ENCODE assay signal across 8 mouse cellular contexts in the genomic region with DNA sequence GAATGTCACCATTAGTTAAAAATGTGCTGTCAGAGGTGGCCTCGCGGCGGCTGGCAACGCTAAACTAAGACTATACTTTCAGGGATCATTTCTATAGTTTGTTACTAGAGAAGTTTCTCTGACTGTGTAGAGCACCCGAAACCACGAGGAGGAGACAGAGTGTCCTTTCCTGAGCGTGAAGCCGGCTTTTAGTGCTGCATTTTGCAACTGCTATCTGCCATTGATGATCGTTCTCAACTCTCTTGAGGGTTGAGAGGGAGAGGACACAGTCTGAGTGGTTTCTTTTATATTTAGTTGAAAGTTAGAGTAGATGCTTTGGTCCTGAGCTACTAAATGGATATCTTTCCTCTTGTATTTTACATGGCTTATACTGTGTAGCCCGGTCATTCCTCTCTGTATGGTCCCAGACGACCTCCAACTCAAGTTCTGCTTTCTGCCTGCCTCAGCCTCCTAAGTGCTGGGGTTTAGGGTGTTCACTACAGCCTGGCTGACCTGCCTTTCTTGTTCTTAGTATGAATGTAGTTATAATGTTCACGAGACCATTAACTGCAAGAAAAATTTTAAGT. TPM values are rescaled to one million over a fixed set of nuclear protein-coding genes. Genes with fewer than 3 reads are reported as not detected.
DNase-seq lines count a peak whose midpoint lies in the region; ATAC-seq and TF ChIP-seq lines count a peak whose summit lies in the region.

No protein-coding gene starts in this region.

- peaks cover 13% of the 10 kb centered on the region for H3K4me1 ChIP-seq in hindbrain, embryonic 13.5 days (replicated peaks)

- H3K4me2 ChIP-seq in hindbrain, embryonic 13.5 days = peak overlapping the region; percentile 73

- peak overlapping the region; percentile 55 for H3K9ac ChIP-seq in hindbrain, embryonic 13.5 days

- no peaks in the 10 kb centered on the region for H3K9me3 ChIP-seq in hindbrain, embryonic 13.5 days

- peak overlapping the region; percentile 73 for H3K4me3 ChIP-seq in hindbrain, embryonic 13.5 days
- H3K4me3 ChIP-seq in left cerebral cortex, adult 2 months = peak overlapping the region; percentile 22

- intact Hi-C loops in left cerebral cortex, adult 2 months (cut with DNase I) = loop anchor here (1.0 to 2.0 kb wide), 2 partner anchors 44 to 90 kb away; a partner anchor contains a TSS

- no peaks in the 10 kb centered on the region for H3K27me3 ChIP-seq in hindbrain, embryonic 13.5 days

- ATAC-seq in hindbrain, embryonic 13.5 days (ENCODE audit: low FRiP score) = peak; percentile 76
- peak; percentile 61 for ATAC-seq in megakaryocyte, adult 5-6 weeks (ENCODE audit: poor library complexity, severe bottlenecking)

- WGBS in hindbrain, embryonic 13.5 days = under 1% methylated on average over 12 of the region's 12 CpGs

- H3K27ac ChIP-seq in hindbrain, embryonic 13.5 days = peak overlapping the region; percentile 94
- H3K27ac ChIP-seq in left cerebral cortex, adult 2 months = peak overlapping the region; percentile 55

- TF ChIP-seq CTCF in left cerebral cortex, adult 2 months (IDR thresholded peaks at IDR 0.05) = no peak; the same call in none of the 2 replicates

- peak; percentile 95 for DNase-seq in NIH3T3 (ENCODE audit: low read depth)
- peak; percentile 32 for DNase-seq in cerebellum, adult 9-11 months
- peak; percentile 29 to 43 for DNase-seq in frontal cortex, postnatal 14 days (ENCODE audit: low spot score in 2 of 2)
- DNase-seq in left cerebral cortex, adult 2 months (ENCODE audit: extremely low spot score in 1 of 2, low spot score in 2 of 2) = peak; percentile 37 to 38
- DNase-seq in right cerebral cortex, adult 2 months (ENCODE audit: low spot score in 2 of 2) = peak; percentile 47 to 55
- peak; percentile 40 to 67 for DNase-seq in urinary bladder, postnatal 4 days (ENCODE audit: low spot score in 2 of 2)

- peaks cover 13% of the 10 kb centered on the region for H3K36me3 ChIP-seq in hindbrain, embryonic 13.5 days

RNA-seq across cellular contexts. Expression of a gene that starts 0.6 kb away (rescaled TPM):
- 102 and 105 TPM in 2 replicates for polyA plus RNA-seq in hindbrain, embryonic 13.5 days (2015; fragmentation: Nextera tagmentation; extraction: Ambion mirVana)
- 10 to 100 TPM; 21.0 to 30.7 TPM for total RNA-seq in left cerebral cortex, adult 2 months (2021)
- 48.3 and 50.2 TPM in 2 replicates for total RNA-seq in megakaryocyte, adult 5-6 weeks (2015)
- total RNA-seq in megakaryocyte, adult 5-6 weeks (2017) = 118 and 147 TPM in 2 replicates

RNA-seq across cellular contexts. Expression of a gene that starts 11.6 kb away (rescaled TPM):
- 72.6 and 81.7 TPM in 2 replicates for polyA plus RNA-seq in hindbrain, embryonic 13.5 days (2015; fragmentation: Nextera tagmentation; extraction: Ambion mirVana)
- total RNA-seq in left cerebral cortex, adult 2 months (2021) = 10 to 100 TPM; 15.2 to 15.6 TPM
- 56.7 and 57.2 TPM in 2 replicates for total RNA-seq in megakaryocyte, adult 5-6 weeks (2015)
- total RNA-seq in megakaryocyte, adult 5-6 weeks (2017) = 81.2 and 104 TPM in 2 replicates

RNA-seq across cellular contexts. Expression of a gene that starts 43.5 kb away (rescaled TPM):
- polyA plus RNA-seq in hindbrain, embryonic 13.5 days (2015; fragmentation: Nextera tagmentation; extraction: Ambion mirVana) = 40.4 and 43.3 TPM in 2 replicates
- 10 to 100 TPM; 85.7 to 86.1 TPM for total RNA-seq in left cerebral cortex, adult 2 months (2021)
- total RNA-seq in megakaryocyte, adult 5-6 weeks (2015) = 62.7 and 67.7 TPM in 2 replicates
- 76.9 and 77.4 TPM in 2 replicates for total RNA-seq in megakaryocyte, adult 5-6 weeks (2017)

Comparison
In these comparisons a context has a peak if more than half of its experiments do, and no peak if none do; other contexts are left out.
1. Peak in every context shown above with its lines: DNase-seq, ATAC-seq, H3K4me3 ChIP-seq and H3K27ac ChIP-seq.
2. DNase-seq: peak in every context shown above with its lines; median percentile 95 in NIH3T3; 54 in urinary bladder, postnatal 4 days; 51 in right cerebral cortex, adult 2 months; 38 in left cerebral cortex, adult 2 months; 36 in frontal cortex, postnatal 14 days; 32 in cerebellum, adult 9-11 months.